Mouse (Mus musculus) kidney, adult 18-20 months (tissue): ENCODE measurements around the gene Wnt1.
A peak's percentile ranks its signal among the peaks of the same experiment; 100 is the strongest.

Source experiments
- DNase-seq: peaks from one replicate; pipeline ENCODE4 v3.0.0; 2021

Wnt1 gene

GRCm38 (mm10) chr15:98778191-98778770, 11.4 kb upstream of the Wnt1 start:
- DNase-seq: no peak

- no peak for DNase-seq
Measured at GRCm38 (mm10) chr15:98778806-98779205, 10.9 kb upstream of the Wnt1 start.

DNA sequence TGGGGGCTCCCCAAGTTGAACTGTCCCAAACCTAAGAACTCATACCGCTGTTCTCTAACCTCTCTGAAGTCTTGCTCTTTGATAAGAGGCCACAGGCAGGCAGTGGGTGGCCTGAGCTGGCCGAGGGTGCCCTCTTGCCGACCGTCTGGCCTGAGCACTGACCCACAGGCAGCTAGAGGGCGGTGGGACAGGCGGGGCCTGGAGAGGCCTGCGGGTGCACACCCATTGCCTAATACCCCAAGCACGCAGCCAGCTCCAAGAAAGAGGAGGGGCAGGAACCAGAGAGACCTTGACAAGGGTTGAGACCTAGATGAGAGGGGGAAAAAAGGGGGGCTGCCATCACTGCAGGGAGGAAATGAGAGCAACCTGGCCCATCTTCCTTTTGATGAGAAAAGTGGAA, 9.6 kb upstream of the Wnt1 start:
- DNase-seq: no peak

GRCm38 (mm10) chr15:98780573-98780972, 9.1 kb upstream of the Wnt1 start:
- no peak for DNase-seq

GRCm38 (mm10) chr15:98781166-98781565, 8.5 kb upstream of the Wnt1 start:
- DNase-seq: no peak

DNA sequence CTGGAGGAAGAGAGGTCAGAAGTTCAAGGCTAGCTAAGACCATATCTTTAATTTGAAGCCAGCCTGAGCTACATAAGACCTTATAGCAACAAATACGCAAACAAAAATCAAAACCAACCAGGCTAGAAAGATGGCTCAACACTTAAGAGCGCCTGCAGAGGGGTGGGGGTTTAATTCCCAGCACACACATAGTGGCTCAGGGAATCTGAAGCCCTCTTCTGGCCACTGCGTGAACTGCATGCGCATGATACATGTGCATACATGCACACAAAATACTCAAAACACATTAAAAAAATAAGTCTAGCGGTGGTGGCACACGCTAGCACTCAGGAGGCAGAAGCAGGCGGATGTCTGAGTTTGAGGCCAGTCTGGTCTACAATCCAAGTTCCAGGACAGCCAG, 3.9 kb upstream of the Wnt1 start:
- no peak for DNase-seq

- no peak for DNase-seq
Measured at GRCm38 (mm10) chr15:98787930-98788329, 1.7 kb upstream of the Wnt1 start.

DNA sequence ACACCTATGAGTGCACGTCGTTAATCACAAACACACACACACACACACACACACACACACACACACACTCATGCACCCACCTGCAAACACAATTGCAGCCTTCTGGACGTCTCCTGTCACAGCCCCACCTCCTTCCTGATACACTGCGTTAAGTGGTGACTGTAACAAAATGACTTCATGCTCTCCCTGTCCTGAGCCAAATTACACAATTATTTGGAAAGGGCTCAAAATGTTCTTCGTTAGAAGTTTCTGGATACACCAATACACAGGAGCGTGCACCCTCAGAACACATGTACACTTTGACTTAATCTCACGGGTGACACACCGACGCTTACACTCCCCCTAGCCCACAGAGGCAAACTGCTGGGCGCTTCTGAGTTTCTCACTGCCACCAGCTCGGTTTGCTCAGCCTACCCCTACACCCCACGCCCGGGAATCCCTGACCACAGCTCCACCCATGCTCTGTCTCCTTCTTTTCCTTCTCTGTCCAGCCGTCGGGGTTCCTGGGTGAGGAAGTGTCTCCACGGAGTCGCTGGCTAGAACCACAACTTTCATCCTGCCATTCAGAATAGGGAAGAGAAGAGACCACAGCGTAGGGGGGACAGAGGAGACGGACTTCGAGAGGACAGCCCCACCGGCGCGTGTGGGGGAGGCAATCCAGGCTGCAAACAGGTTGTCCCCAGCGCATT, 541 bp upstream of the Wnt1 start:
- DNase-seq: no peak

DNA sequence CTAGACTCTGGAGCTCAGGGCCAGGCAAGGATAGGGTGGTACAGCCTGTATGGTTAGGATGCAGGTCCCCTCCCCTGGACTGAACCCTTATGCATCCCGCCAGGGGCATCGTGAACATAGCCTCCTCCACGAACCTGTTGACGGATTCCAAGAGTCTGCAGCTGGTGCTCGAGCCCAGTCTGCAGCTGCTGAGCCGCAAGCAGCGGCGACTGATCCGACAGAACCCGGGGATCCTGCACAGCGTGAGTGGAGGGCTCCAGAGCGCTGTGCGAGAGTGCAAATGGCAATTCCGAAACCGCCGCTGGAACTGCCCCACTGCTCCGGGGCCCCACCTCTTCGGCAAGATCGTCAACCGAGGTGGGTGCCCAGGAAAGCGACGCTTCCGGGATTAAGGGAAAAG, 1.1 kb downstream of the Wnt1 start:
- DNase-seq: no peak

DNA sequence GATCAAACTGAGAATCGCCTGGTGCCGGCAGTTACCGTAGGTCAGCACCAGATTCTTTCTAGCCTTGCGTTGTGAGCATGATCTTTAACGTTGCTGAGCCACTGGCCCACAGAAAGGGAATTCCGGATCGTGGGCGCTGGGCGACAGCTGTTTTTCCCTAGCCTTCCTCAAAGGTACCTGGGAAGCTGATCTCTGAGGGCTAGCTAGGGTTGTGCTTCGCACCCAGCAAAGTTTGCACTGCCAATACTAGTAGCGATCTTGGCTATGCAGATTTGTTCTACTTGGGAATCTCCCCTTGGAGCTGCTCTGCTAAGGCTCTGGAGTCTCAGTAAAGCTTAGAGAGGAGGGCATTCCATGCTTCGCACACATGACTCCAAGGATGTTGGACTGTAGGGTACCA, 1.6 kb downstream of the Wnt1 start:
- DNase-seq: no peak

DNA sequence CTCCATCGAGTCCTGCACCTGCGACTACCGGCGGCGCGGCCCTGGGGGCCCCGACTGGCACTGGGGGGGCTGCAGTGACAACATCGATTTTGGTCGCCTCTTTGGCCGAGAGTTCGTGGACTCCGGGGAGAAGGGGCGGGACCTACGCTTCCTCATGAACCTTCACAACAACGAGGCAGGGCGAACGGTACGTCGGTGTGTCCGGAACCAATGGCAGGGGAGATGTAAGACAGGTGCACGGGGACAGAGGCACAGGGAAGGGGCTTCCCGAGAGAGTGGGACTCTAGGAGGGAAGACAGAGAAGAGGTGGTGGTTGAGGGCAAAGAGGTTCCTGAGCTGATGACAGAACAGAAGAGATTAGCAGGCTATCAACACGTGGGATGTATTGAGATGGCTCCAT, 2.1 kb downstream of the Wnt1 start:
- DNase-seq: no peak

DNA sequence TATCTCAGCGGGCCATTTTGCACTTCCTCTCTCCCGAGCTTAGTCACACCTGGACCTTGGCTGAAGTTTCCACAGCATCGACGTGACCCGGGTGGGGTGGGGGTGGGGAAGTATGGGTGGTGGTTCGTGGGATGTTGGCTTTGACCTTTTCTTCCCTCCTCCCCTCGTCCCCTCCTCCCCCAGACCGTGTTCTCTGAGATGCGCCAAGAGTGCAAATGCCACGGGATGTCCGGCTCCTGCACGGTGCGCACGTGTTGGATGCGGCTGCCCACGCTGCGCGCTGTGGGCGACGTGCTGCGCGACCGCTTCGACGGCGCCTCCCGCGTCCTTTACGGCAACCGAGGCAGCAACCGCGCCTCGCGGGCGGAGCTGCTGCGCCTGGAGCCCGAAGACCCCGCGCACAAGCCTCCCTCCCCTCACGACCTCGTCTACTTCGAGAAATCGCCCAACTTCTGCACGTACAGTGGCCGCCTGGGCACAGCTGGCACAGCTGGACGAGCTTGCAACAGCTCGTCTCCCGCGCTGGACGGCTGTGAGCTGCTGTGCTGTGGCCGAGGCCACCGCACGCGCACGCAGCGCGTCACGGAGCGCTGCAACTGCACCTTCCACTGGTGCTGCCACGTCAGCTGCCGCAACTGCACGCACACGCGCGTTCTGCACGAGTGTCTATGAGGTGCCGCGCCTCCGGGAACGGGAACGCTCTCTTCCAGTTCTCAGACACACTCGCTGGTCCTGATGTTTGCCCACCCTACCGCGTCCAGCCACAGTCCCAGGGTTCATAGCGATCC, 2.8 kb downstream of the Wnt1 start:
- no peak for DNase-seq

DNA sequence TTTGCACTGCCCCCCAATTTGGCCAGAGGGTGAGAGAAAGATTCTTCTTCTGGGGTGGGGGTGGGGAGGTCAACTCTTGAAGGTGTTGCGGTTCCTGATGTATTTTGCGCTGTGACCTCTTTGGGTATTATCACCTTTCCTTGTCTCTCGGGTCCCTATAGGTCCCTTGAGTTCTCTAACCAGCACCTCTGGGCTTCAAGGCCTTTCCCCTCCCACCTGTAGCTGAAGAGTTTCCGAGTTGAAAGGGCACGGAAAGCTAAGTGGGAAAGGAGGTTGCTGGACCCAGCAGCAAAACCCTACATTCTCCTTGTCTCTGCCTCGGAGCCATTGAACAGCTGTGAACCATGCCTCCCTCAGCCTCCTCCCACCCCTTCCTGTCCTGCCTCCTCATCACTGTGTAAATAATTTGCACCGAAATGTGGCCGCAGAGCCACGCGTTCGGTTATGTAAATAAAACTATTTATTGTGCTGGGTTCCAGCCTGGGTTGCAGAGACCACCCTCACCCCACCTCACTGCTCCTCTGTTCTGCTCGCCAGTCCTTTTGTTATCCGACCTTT, 3.6 kb downstream of the Wnt1 start:
- no peak for DNase-seq

GRCm38 (mm10) chr15:98796803-98797595, 7.3 kb downstream of the Wnt1 start:
- no peak for DNase-seq

- no peak for DNase-seq
Measured at GRCm38 (mm10) chr15:98797835-98798492, 8.3 kb downstream of the Wnt1 start.

DNA sequence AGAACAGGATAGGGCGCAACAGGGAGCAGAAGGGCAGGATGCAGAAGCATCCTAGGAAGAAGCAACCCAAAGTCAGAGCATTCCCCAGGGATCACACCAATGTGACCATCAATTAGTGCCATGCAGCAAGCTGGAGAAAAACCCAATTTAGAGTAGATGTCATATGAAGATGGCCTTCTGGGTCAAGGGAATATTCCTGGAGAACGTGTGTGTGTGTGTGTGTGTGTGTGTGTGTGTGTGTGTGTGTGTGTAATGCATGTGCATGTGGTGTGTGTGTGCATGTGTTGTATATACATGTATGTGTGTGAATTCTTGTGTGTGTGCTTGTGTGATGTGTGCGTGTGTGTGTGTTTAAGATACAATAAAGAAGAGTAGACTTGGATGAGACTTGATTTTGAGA, 9.2 kb downstream of the Wnt1 start:
- DNase-seq: no peak

- DNase-seq: peak; percentile 87
Measured at GRCm38 (mm10) chr15:98799396-98799795, 9.7 kb downstream of the Wnt1 start.

GRCm38 (mm10) chr15:98802926-98803325, 13.3 kb downstream of the Wnt1 start:
- DNase-seq: no peak

GRCm38 (mm10) chr15:98804054-98804453, 14.4 kb downstream of the Wnt1 start:
- DNase-seq: peak; percentile 91

- DNase-seq: peak; percentile 76
Measured at GRCm38 (mm10) chr15:98805324-98806040, 15.8 kb downstream of the Wnt1 start.

GRCm38 (mm10) chr15:98806071-98806808, 16.6 kb downstream of the Wnt1 start:
- no peak for DNase-seq
